Mouse (Mus musculus) C2C12 (cell line): ENCODE data around the gene 3110021N24Rik.
"Not testable (repeated sequence)": the region's sequence is repeated elsewhere in the genome, so short reads cannot be mapped to it uniquely, and the experiment has no call there.

Experiments used
- CTCF ChIP-seq: IDR thresholded peaks from one replicate; pipeline ENCODE4 v1.5.1; 2011; ENCODE audit not compliant: control insufficient read depth, insufficient read depth, insufficient read length
- MAX ChIP-seq: IDR thresholded peaks from one replicate; pipeline ENCODE4 v1.6.1; 2011; ENCODE audit warnings: mild to moderate bottlenecking, control low read depth
- USF1 ChIP-seq: IDR thresholded peaks from one replicate; pipeline ENCODE4 v1.6.1; 2011; ENCODE audit warnings: low read depth, mild to moderate bottlenecking, control low read depth, moderate library complexity

GRCm38 (mm10) chr4:108687098-108687497 is 32.4 kb upstream of the 3110021N24Rik start:
- not testable (repeated sequence) for TF ChIP-seq USF1, MAX, CTCF
